Mouse (Mus musculus): ENCODE measurements around the gene Ranbp3l.

DNA sequence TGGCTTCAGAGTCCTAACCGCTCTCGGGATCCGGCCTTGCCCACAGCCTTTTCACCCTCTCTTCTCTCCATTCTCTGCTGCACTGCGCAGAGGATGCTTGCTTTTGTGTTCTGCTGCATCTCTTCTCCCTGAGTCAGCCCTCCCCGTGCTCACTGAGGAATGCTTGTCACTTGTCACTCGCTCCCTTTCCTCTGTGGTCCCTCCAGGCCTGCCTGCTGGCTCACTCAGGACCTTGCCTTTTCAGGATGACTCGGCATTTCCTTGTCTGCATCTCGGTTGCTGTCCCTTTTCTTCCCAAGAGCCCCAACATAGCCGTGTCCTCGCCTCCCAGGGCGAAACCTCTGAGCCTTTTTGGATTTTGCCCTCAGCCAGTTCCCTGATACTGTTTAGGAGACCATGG, 119.1 kb downstream of the Ranbp3l start:
- TF ChIP-seq CTCF (IDR thresholded peaks at IDR 0.05; ENCODE audit: low read depth) = no peak
- no peak for TF ChIP-seq EP300 (IDR thresholded peaks at IDR 0.05; ENCODE audit: low read depth)

Measured in heart, postnatal 0 days (tissue).